Mouse (Mus musculus) spleen, adult 2 months (tissue): ENCODE results near the gene Hcrt. TPM values are rescaled to one million over a fixed set of nuclear protein-coding genes. Genes with fewer than 3 reads are reported as not detected.

Experiments used
- DNase-seq, 2 experiments: peaks; one replicate each; pipeline versions ENCODE4 v3.0.0 to v3.0.0-alpha.2; 2012 to 2021; ENCODE audit warnings: low spot score in 2 of 2, low read depth in 1 of 2
- H3K27ac ChIP-seq: fragments of 200-500 bp; 2 replicates; pipeline ENCODE4 v1.5.1; 2012; ENCODE audit warnings: low read length, inconsistent platforms; ENCODE audit not compliant: insufficient read depth
- H3K27me3 ChIP-seq: fragments of 200-500 bp; 2 replicates; pipeline ENCODE4 v1.6.1; 2012; ENCODE audit warnings: mild to moderate bottlenecking, moderate library complexity, low read length, inconsistent platforms; ENCODE audit not compliant: control insufficient read depth, insufficient read depth
- H3K36me3 ChIP-seq: fragments of 200-500 bp; 2 replicates; pipeline ENCODE4 v1.6.1; 2012; ENCODE audit warnings: mild to moderate bottlenecking, low read length, inconsistent platforms; ENCODE audit not compliant: control insufficient read depth, insufficient read depth
- H3K4me1 ChIP-seq: fragments of 200-500 bp; 2 replicates; pipeline ENCODE4 v1.6.1; 2011; ENCODE audit warnings: inconsistent platforms; ENCODE audit not compliant: control insufficient read depth, insufficient read depth, insufficient read length
- H3K4me3 ChIP-seq: fragments of 200-500 bp; 2 replicates; pipeline ENCODE4 v1.5.1; 2011; ENCODE audit warnings: mild to moderate bottlenecking, inconsistent platforms; ENCODE audit not compliant: insufficient read depth, insufficient read length; ENCODE audit errors: extremely low read depth
- CTCF ChIP-seq: fragments of 200-500 bp; IDR thresholded peaks from 2 replicates; pipeline ENCODE4 v1.5.1; 2011; ENCODE audit warnings: mild to moderate bottlenecking, inconsistent platforms; ENCODE audit not compliant: insufficient read depth, insufficient read length, insufficient replicate concordance; ENCODE audit errors: extremely low read depth
- POLR2A ChIP-seq: fragments of 200-500 bp; IDR thresholded peaks from 2 replicates; pipeline ENCODE4 v1.6.1; 2011; ENCODE audit warnings: low read depth, low read length, inconsistent platforms
- WGBS: fragments of 180-500 bp; shearing (Covaris S2); methylation state at CpG from one replicate; pipeline ENCODE4 v1.1.7; 2018; 5-methylcytosine and 5-hydroxymethylcytosine counted together
- polyA plus RNA-seq: library from polyadenylated mRNA; depleted of rRNA; stranded (reverse); fragments of >200 nt; gene quantifications from 2 replicates; pipeline ENCODE4 v1.2.3, GENCODE M21; 2012; rRNA removed

Hcrt gene
- polyA plus RNA-seq, 1 experiment, result 0.22 TPM

DNA sequence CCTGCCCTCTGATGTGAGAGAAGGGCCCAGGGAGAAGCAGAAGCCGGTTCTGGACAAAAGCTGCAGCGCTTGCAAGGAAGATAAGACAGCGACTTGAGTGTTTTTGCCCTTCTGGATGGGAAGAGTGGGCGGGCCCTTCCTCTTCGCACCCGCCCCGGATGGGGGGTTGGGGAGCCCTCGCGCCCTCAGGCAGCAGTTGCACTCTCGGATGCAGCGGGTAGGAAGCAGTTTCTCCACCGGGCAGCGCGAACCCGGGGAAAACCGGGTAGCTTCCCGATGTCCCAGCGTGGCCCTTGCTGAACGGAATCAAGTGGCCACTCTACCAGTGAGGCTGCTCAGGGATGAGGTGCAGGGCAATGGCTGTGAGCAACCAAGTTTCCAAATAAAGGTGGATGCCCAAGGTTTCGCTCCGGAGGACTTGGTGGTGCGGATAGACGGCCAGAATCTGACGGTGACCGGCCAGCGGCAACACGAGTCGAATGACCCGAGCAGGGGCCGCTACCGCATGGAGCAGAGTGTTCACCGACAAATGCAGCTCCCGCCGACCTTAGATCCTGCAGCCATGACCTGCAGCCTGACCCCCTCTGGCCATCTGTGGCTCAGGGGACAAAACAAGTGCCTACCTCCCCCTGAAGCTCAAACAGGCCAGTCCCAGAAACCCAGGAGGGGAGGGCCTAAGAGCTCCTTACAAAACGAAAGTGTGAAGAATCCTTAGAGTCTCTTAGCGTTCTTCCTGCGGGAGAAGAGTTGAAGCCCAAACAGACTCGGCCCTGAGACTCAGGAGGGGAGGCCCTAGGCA, 48.8 kb downstream of the Hcrt start, which contains the start of gene Hspb9:
Gene Hspb9 (plus strand): TSS at position 116 of the 799 bp plus-strand sequence.
- DNase-seq, result peak in 1 of 2 experiments; percentile 82
- TF ChIP-seq CTCF (no peak), POLR2A (no peak; the same call in 1 of the 2 replicates)
- WGBS, result 3% methylated on average over 38 of the region's 38 CpGs
- Histone ChIP-seq H3K36me3 (peaks cover 38% of the 10 kb centered on the region), H3K4me1 (peaks cover 28% of the 10 kb centered on the region), H3K4me3 (peak within 1 kb of the TSS; percentile 56), H3K27ac (peak within 1 kb of the TSS; percentile 86), H3K27me3 (no peaks in the 10 kb centered on the region)

DNA sequence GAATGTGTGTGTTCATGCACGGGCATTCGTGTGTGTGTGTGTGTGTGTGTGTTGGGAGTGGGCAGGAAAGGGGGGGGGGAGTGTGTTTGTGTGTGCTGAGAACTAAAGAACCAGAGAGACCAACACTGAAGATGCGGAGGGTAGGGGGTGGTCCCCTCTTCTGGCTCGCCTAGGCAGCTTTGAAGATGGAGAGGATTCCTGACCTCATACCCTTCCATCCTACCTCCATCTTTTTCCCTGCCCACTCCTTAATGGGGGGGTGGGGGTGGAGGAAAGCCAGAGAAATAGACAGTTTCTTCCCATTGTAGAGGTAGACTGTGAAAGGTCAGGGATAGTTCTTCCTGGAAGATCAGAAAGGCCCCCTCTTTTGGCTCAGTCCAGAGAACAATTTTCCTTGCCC, 49.6 kb downstream of the Hcrt start:
- H3K27ac ChIP-seq, result peak overlapping the region; percentile 86

DNA sequence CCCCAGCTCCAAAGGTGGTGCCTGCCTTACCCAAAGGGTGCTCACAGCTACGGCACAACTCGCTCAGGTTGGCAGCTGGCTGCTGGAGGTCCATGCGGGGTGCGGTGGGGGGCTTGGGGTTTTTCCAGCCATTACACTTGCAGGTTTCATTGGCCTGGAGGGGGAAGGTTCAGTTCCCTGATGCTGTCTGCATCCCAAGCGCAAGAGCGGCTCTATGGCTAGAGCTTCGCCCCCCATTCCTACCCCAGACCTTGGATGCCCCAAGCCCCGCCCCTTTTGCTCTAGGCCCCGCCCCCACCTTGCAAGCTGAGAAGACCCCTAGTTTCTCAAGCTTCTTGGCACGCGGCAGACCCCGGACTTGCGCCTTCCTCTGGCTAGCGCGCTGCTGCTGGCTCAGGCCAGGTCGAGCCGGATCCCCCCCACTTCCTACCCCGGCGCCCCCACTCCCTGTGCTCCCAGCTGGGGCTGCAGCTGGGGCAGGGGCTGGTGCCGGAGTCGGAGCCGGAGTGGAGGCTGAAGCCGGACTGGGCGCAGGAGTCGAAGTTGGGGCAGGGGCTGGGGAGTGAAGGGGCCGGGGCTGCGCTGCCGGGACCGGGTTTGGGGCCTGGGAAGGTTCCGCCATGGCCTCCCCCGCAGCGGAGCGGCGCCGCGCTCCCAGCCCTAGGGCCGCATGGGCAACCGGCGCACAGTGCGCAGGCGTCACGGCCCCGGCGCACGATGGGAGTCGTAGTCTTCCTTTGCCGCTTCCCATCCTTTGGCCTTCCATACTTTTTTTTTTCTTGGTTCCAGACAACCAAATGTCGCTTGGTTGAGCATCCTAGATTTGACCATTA, 50.7 kb downstream of the Hcrt start, which contains the start of gene Kat2a:
Gene Kat2a (minus strand): TSS at position 683 of the 833 bp plus-strand sequence.
- Histone ChIP-seq H3K27ac (peak within 1 kb of the TSS; percentile 86), H3K27me3 (no peaks in the 10 kb centered on the region), H3K4me3 (peak within 1 kb of the TSS; percentile 77), H3K36me3 (peaks cover 32% of the 10 kb centered on the region), H3K4me1 (peaks cover 28% of the 10 kb centered on the region)
- 2% methylated on average over 47 of the region's 48 CpGs for WGBS
- peak in 1 of 2 experiments; percentile 76 for DNase-seq
- TF ChIP-seq CTCF (no peak), POLR2A (peak; percentile 76)

More for the DNA sequence above, 49.6 kb downstream of the Hcrt start:
- TF ChIP-seq CTCF (no peak), POLR2A (no peak)
- WGBS, result 70% methylated on average over 4 of the region's 4 CpGs
- peaks cover 28% of the 10 kb centered on the region for H3K4me1 ChIP-seq
- no peak for DNase-seq
- H3K36me3 ChIP-seq, result peaks cover 37% of the 10 kb centered on the region
- peak overlapping the region; percentile 56; the same call in 1 of the 2 replicates for H3K4me3 ChIP-seq
- no peaks in the 10 kb centered on the region for H3K27me3 ChIP-seq

Other genes with a start within 250 kb of the Hcrt start
- 57.4 and 58.6 TPM in 2 replicates for gene Acly, start 234.9 kb downstream of the Hcrt start, polyA plus RNA-seq
- gene Ttc25, start 217.3 kb downstream of the Hcrt start, polyA plus RNA-seq, result 0.04 and 0.07 TPM in 2 replicates
- 97.4 and 120 TPM in 2 replicates for gene Cnp, start 188.0 kb downstream of the Hcrt start, polyA plus RNA-seq
- gene Nkiras2, start 143.7 kb downstream of the Hcrt start, polyA plus RNA-seq, result 39.5 and 48.9 TPM in 2 replicates
- 43.9 and 53.7 TPM in 2 replicates for gene Dnajc7, start 142.8 kb downstream of the Hcrt start, polyA plus RNA-seq
- 0.50 and 0.60 TPM in 2 replicates for gene Zfp385c, start 70.5 kb downstream of the Hcrt start, polyA plus RNA-seq
- gene Dhx58, start 58.7 kb downstream of the Hcrt start, polyA plus RNA-seq, result 15.1 and 17.6 TPM in 2 replicates
- 31.1 and 39.0 TPM in 2 replicates for gene Kat2a, start 50.5 kb downstream of the Hcrt start, polyA plus RNA-seq
- 0.36 TPM in 1 of 2 replicates, not detected in the other for gene Hspb9, start 49.1 kb downstream of the Hcrt start, polyA plus RNA-seq
- gene Rab5c, start 24.7 kb downstream of the Hcrt start, polyA plus RNA-seq, result 183 and 200 TPM in 2 replicates
- gene Kcnh4, start 3.0 kb downstream of the Hcrt start, polyA plus RNA-seq, result 0.82 and 1.5 TPM in 2 replicates
- 7.8 and 9.6 TPM in 2 replicates for gene Ghdc, start 8.0 kb upstream of the Hcrt start, polyA plus RNA-seq
- 33.2 and 45.2 TPM in 2 replicates for gene Stat5b, start 87.8 kb upstream of the Hcrt start, polyA plus RNA-seq
- 24.7 and 35.7 TPM in 2 replicates for gene Stat5a, start 96.4 kb upstream of the Hcrt start, polyA plus RNA-seq
- 65.1 and 80.8 TPM in 2 replicates for gene Stat3, start 176.6 kb upstream of the Hcrt start, polyA plus RNA-seq
- gene Cavin1, start 208.0 kb upstream of the Hcrt start, polyA plus RNA-seq, result 27.0 and 29.1 TPM in 2 replicates
- gene Atp6v0a1, start 246.5 kb upstream of the Hcrt start, polyA plus RNA-seq, result 41.8 and 46.2 TPM in 2 replicates